Mouse (Mus musculus): Measurements from ENCODE around the gene Atxn2. TPM values are rescaled to one million over a fixed set of nuclear protein-coding genes. Genes with fewer than 3 reads are reported as not detected.
A peak's percentile ranks its signal among the peaks of the same experiment; 100 is the strongest.

Gene Atxn2
- polyA plus RNA-seq, 1 experiment = 139 TPM

GRCm38 (mm10) chr5:121818401-121818800 lies 107.3 kb downstream of the Atxn2 start:
- TF ChIP-seq CTCF (IDR thresholded peaks at IDR 0.05; ENCODE audit: extremely low read depth, insufficient read depth, low read length) (no peak), POLR2A (IDR thresholded peaks at IDR 0.05; ENCODE audit: extremely low read depth, insufficient read depth, low read length) (no peak)

GRCm38 (mm10) chr5:121818862-121819261 lies 107.7 kb downstream of the Atxn2 start:
- Histone ChIP-seq H3K27ac (ENCODE audit: insufficient read depth, low read length) (no peak overlapping the region), H3K4me1 (ENCODE audit: control insufficient read depth, insufficient read depth, low read length) (peaks cover 2% of the 10 kb centered on the region), H3K4me3 (ENCODE audit: insufficient read depth, low read length) (no peak overlapping the region)
- TF ChIP-seq POLR2A (IDR thresholded peaks at IDR 0.05; ENCODE audit: extremely low read depth, insufficient read depth, low read length) (no peak), CTCF (IDR thresholded peaks at IDR 0.05; ENCODE audit: extremely low read depth, insufficient read depth, low read length) (no peak)

More at GRCm38 (mm10) chr5:121818401-121818800, 107.3 kb downstream of the Atxn2 start:
- no peak overlapping the region for H3K4me3 ChIP-seq (ENCODE audit: insufficient read depth, low read length)
- H3K4me1 ChIP-seq (ENCODE audit: control insufficient read depth, insufficient read depth, low read length) = peaks cover 2% of the 10 kb centered on the region
- H3K27ac ChIP-seq (ENCODE audit: insufficient read depth, low read length) = no peak overlapping the region

DNA sequence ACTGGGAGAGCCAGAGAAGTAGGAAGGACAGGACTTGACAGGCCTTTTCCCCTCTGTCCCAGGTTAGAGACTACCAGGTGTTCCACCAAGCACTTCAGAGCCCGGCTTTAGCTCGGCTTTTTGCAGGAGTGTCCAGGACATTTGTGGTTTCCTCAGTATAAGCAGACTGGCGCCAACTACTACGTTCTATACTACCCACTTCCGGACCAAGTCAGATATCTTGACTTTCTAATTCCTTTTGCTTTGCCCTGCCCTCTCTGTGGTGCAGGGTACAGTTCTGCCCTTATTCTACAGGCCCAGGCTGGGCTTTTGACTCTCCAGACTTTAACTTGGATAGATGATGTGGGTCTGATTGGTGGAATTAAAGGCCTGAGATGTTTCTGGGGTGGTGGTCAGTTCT lies 108.4 kb downstream of the Atxn2 start:
- TF ChIP-seq POLR2A (IDR thresholded peaks at IDR 0.05; ENCODE audit: extremely low read depth, insufficient read depth, low read length) (no peak), CTCF (IDR thresholded peaks at IDR 0.05; ENCODE audit: extremely low read depth, insufficient read depth, low read length) (no peak)
- Histone ChIP-seq H3K4me3 (ENCODE audit: insufficient read depth, low read length) (no peak overlapping the region), H3K27ac (ENCODE audit: insufficient read depth, low read length) (no peak overlapping the region), H3K4me1 (ENCODE audit: control insufficient read depth, insufficient read depth, low read length) (peaks cover 2% of the 10 kb centered on the region)

DNA sequence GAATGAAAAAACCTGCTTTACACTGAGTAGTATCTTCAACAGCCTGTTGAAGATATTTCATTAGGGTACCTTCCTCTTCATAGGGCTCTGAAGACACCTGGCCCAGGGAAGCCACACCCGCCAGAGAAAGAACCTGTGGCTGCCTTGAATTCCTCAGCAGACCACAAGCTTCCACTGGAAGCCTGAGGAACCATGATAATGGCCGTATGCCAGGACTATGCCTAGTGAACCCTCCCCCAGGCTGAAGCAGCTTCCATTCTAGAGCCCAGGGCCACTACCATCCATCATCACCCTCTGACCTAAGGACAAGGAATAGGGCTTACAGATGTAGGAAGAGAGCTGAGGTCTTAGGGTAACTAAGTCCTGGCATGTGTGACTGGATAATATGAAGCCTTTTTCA lies 109.0 kb downstream of the Atxn2 start:
- no peak overlapping the region for H3K4me3 ChIP-seq (ENCODE audit: insufficient read depth, low read length)
- TF ChIP-seq POLR2A (IDR thresholded peaks at IDR 0.05; ENCODE audit: extremely low read depth, insufficient read depth, low read length) = no peak
- peaks cover 2% of the 10 kb centered on the region for H3K4me1 ChIP-seq (ENCODE audit: control insufficient read depth, insufficient read depth, low read length)
- H3K27ac ChIP-seq (ENCODE audit: insufficient read depth, low read length) = no peak overlapping the region

DNA sequence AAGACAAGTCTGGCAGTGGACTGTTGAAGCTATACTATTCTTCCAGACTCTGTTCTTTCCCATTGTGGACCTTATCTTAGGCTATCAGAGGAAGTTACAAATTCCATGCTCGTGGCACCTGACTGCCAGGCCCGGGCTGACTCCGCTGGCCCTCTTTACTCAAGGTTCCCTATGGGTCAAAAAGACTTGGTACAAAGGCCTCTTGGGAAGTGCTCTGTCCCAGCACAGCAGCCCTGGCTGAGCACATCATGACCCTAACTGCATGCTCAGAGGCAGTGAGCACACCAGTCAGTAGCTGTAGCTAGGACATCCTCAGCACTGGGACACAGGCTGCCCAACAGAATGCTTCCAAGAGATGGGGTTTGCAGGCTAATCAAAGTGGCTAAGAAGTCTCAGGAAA lies 109.5 kb downstream of the Atxn2 start:
- H3K4me1 ChIP-seq (ENCODE audit: control insufficient read depth, insufficient read depth, low read length) = peaks cover 2% of the 10 kb centered on the region
- H3K27ac ChIP-seq (ENCODE audit: insufficient read depth, low read length) = no peak overlapping the region
- no peak overlapping the region for H3K4me3 ChIP-seq (ENCODE audit: insufficient read depth, low read length)
- no peak for TF ChIP-seq POLR2A (IDR thresholded peaks at IDR 0.05; ENCODE audit: extremely low read depth, insufficient read depth, low read length)
- no peak for TF ChIP-seq CTCF (IDR thresholded peaks at IDR 0.05; ENCODE audit: extremely low read depth, insufficient read depth, low read length)

- no peak overlapping the region for H3K4me3 ChIP-seq (ENCODE audit: insufficient read depth, low read length)
- no peak overlapping the region for H3K27ac ChIP-seq (ENCODE audit: insufficient read depth, low read length)
- peaks cover 2% of the 10 kb centered on the region for H3K4me1 ChIP-seq (ENCODE audit: control insufficient read depth, insufficient read depth, low read length)
- no peak for TF ChIP-seq POLR2A (IDR thresholded peaks at IDR 0.05; ENCODE audit: extremely low read depth, insufficient read depth, low read length)
- no peak for TF ChIP-seq CTCF (IDR thresholded peaks at IDR 0.05; ENCODE audit: extremely low read depth, insufficient read depth, low read length)
Measured at GRCm38 (mm10) chr5:121821116-121821515, 110.0 kb downstream of the Atxn2 start.

DNA sequence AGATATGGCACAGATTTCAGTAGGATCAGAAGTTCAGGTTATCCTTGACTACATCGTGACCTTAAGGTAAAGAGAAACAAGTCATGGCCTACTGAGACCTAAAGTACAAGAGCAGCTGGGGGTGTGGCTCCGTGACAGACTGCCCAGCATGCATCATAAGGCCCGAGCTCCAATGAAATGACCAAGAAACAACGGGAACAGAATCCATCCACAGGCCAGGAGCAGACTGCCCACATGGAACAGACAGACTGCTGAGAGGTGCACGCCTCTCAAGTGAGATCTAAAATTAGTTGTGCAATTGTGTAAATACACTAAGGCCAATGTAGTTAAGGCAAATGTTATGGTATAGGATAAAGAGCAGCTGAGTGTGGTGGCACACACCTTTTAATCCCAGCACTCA lies 110.4 kb downstream of the Atxn2 start:
- no peak overlapping the region for H3K4me3 ChIP-seq (ENCODE audit: insufficient read depth, low read length)
- H3K27ac ChIP-seq (ENCODE audit: insufficient read depth, low read length) = no peak overlapping the region
- TF ChIP-seq CTCF (IDR thresholded peaks at IDR 0.05; ENCODE audit: extremely low read depth, insufficient read depth, low read length) (no peak), POLR2A (IDR thresholded peaks at IDR 0.05; ENCODE audit: extremely low read depth, insufficient read depth, low read length) (no peak)
- peaks cover 2% of the 10 kb centered on the region for H3K4me1 ChIP-seq (ENCODE audit: control insufficient read depth, insufficient read depth, low read length)

GRCm38 (mm10) chr5:121822786-121823505 lies 111.8 kb downstream of the Atxn2 start:
- Histone ChIP-seq H3K4me1 (ENCODE audit: control insufficient read depth, insufficient read depth, low read length) (peaks cover 2% of the 10 kb centered on the region), H3K27ac (ENCODE audit: insufficient read depth, low read length) (no peak overlapping the region)
- TF ChIP-seq CTCF (IDR thresholded peaks at IDR 0.05; ENCODE audit: extremely low read depth, insufficient read depth, low read length) (no peak), POLR2A (IDR thresholded peaks at IDR 0.05; ENCODE audit: extremely low read depth, insufficient read depth, low read length) (no peak)

GRCm38 (mm10) chr5:121823668-121824067 lies 112.5 kb downstream of the Atxn2 start:
- Histone ChIP-seq H3K4me3 (ENCODE audit: insufficient read depth, low read length) (no peak overlapping the region), H3K27ac (ENCODE audit: insufficient read depth, low read length) (no peak overlapping the region), H3K4me1 (ENCODE audit: control insufficient read depth, insufficient read depth, low read length) (peaks cover 2% of the 10 kb centered on the region)
- TF ChIP-seq CTCF (IDR thresholded peaks at IDR 0.05; ENCODE audit: extremely low read depth, insufficient read depth, low read length) (no peak), POLR2A (IDR thresholded peaks at IDR 0.05; ENCODE audit: extremely low read depth, insufficient read depth, low read length) (no peak)

More at GRCm38 (mm10) chr5:121822786-121823505, 111.8 kb downstream of the Atxn2 start:
- no peak overlapping the region for H3K4me3 ChIP-seq (ENCODE audit: insufficient read depth, low read length)

DNA sequence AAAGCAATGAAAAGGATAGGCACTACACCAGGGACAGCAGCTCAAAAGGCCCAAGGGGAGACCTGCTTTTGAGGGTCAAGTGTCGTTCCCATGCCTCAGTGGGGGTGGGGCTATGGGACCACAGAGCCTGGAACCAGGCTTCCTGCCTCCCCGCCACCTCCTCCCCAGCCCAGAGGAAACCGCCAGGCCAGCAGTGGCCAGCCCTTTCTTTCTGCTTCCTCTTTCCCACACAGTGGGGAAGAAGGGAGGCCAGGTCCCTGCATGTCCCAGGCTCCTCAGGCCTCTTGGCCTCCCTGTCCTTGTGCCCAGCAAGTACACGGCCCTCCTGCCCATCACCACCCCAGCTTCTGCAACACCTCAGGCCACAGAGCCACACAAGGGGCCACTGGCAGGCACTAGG lies 113.0 kb downstream of the Atxn2 start:
- H3K27ac ChIP-seq (ENCODE audit: insufficient read depth, low read length) = peak overlapping the region; percentile 2; the same call in 1 of the 2 replicates
- TF ChIP-seq CTCF (IDR thresholded peaks at IDR 0.05; ENCODE audit: extremely low read depth, insufficient read depth, low read length) (no peak), POLR2A (IDR thresholded peaks at IDR 0.05; ENCODE audit: extremely low read depth, insufficient read depth, low read length) (no peak)
- H3K4me1 ChIP-seq (ENCODE audit: control insufficient read depth, insufficient read depth, low read length) = peaks cover 2% of the 10 kb centered on the region
- H3K4me3 ChIP-seq (ENCODE audit: insufficient read depth, low read length) = no peak overlapping the region
